ENCODE assay signal across 8 mouse cellular contexts in the genomic region with DNA sequence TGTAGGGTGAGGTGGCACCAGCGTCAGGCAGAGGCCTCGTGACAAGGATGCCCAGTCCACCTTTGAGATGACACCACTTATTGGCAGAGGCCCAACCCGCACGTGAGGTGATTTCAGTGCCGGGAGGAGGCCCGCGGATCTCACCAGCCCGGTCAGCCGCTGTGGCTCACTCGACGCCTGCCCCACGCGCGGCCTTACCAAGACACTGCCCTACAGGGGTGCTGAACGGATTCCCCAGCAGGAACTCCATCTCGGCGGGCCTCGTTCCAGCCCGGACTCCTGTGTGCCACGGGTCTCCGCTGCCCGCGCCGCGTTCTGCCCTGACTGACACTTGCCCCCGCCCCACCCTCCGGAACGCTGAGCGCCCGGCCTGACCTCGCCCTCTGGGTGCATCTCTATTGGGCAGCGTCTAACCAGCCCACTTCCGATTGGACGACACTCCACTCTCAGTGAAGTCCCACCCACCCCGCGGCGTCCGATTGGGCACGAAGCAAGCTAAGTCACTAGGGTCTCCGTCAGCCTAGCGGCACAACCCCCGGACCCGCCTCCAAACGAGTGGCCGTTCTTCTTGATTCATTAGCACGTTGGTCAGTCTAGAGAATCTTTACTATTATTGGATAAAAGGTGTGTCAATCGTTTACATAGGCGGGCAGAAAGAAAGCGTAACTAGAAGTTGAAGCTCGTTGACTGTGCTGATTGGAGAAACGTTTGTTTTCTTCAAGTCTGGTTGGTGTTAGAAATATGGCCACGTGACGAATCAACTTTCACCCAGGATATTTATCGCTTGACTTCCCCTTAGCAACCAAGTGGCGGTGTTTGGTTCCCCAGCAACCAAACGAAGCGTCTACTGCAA. TPM values are rescaled to one million over a fixed set of nuclear protein-coding genes. Genes with fewer than 3 reads are reported as not detected.
DNase-seq lines count a peak whose midpoint lies in the region; ATAC-seq lines count a peak whose summit lies in the region.

Tom1l2 (minus strand) TSS at position 347 of the 853 bp plus-strand sequence.
Drc3 (plus strand) TSS at position 771 of the 853 bp plus-strand sequence.

- no peaks in the 10 kb centered on the region for H3K36me3 ChIP-seq in hindbrain, embryonic 16.5 days (ENCODE audit: control insufficient read depth, insufficient read depth, low read length)
- no peaks in the 10 kb centered on the region for H3K36me3 ChIP-seq in macrophage (ENCODE audit: inconsistent target)

- H3K4me3 ChIP-seq in hindbrain, embryonic 16.5 days (ENCODE audit: low read length) = peak within 1 kb of the TSS; percentile 55
- peak within 1 kb of the TSS; percentile 82 for H3K4me3 ChIP-seq in macrophage (ENCODE audit: inconsistent target)

- H3K4me1 ChIP-seq in hindbrain, embryonic 16.5 days (ENCODE audit: control insufficient read depth, insufficient read depth, low read depth, low read length) = peaks cover 13% of the 10 kb centered on the region

- peak within 1 kb of the TSS; percentile 68 for H3K9ac ChIP-seq in hindbrain, embryonic 16.5 days (ENCODE audit: low read depth, low read length)

- H3K4me2 ChIP-seq in hindbrain, embryonic 16.5 days (ENCODE audit: low read length) = peak within 1 kb of the TSS; percentile 97

- no peaks in the 10 kb centered on the region for H3K9me3 ChIP-seq in hindbrain, embryonic 16.5 days (ENCODE audit: control insufficient read depth, low read length)

- H3K27me3 ChIP-seq in hindbrain, embryonic 16.5 days (replicated peaks; ENCODE audit: control insufficient read depth, insufficient read depth, low read length) = no peaks in the 10 kb centered on the region

- peak; percentile 100 for DNase-seq in WW6 (ENCODE audit: low read depth, low spot score)
- peak; percentile 95 to 98 for DNase-seq in cerebellum, postnatal 4 days (ENCODE audit: low spot score in 2 of 2)
- DNase-seq in gastrocnemius, adult 18-20 months (ENCODE audit: low spot score) = peak; percentile 100
- peak; percentile 98 to 100 for DNase-seq in left cerebral cortex, adult 18-20 months (ENCODE audit: low spot score in 2 of 2)
- DNase-seq in right cerebral cortex, adult 18-20 months = peak; percentile 100
- DNase-seq in urinary bladder, postnatal 10 days (ENCODE audit: low spot score) = peak; percentile 96

- peaks cover 43% of the 10 kb centered on the region for H3K79me2 ChIP-seq in macrophage (ENCODE audit: inconsistent target)

- WGBS in hindbrain, embryonic 16.5 days = under 1% methylated on average over 57 of the region's 57 CpGs
- WGBS in macrophage (ENCODE audit: missing documents) = under 1% methylated on average over 52 of the region's 57 CpGs

- ATAC-seq in hindbrain, embryonic 16.5 days = peak; percentile 100

- H3K27ac ChIP-seq in hindbrain, embryonic 16.5 days (ENCODE audit: low read depth, low read length) = peak within 1 kb of the TSS; percentile 78
- peak within 1 kb of the TSS; percentile 32 for H3K27ac ChIP-seq in macrophage

RNA-seq across cellular contexts. Expression of gene Tom1l2, which starts in this region (rescaled TPM):
- 10 to 100 TPM; 61.5 to 67.2 TPM for total RNA-seq in gastrocnemius, adult 18-20 months (2021)
- 69.2 and 79.3 TPM in 2 replicates for polyA plus RNA-seq in hindbrain, embryonic 16.5 days (2015; fragmentation: Nextera tagmentation; extraction: Ambion mirVana)
- 100 to 1,000 TPM; 218 to 221 TPM for total RNA-seq in left cerebral cortex, adult 18-20 months (2021)
- total RNA-seq in macrophage (2018; cell fraction: chromatin; rRNA removed) = 100 to 1,000 TPM in 5 of 26 experiments, 10 to 100 TPM in 21; 48.7 to 111 (median 87.5) TPM
- total RNA-seq in macrophage (2018; cell fraction: cytosol; rRNA removed) = 10 to 100 TPM; 10.8 to 30.1 (median 15.3) TPM
- 10 to 100 TPM; 40.5 to 85.5 (median 54.8) TPM for total RNA-seq in macrophage (2018; cell fraction: nucleus; rRNA removed)
- 8.1 to 12.3 TPM (median 11.2 TPM) in 3 replicates for polyA plus RNA-seq in macrophage (2018)

RNA-seq across cellular contexts. Expression of gene Drc3, which starts in this region (rescaled TPM):
- 1 to 10 TPM; 1.0 to 1.4 TPM for total RNA-seq in gastrocnemius, adult 18-20 months (2021)
- 6.0 and 7.8 TPM in 2 replicates for polyA plus RNA-seq in hindbrain, embryonic 16.5 days (2015; fragmentation: Nextera tagmentation; extraction: Ambion mirVana)
- total RNA-seq in left cerebral cortex, adult 18-20 months (2021) = 10 to 100 TPM; 10.4 to 11.8 TPM
- total RNA-seq in macrophage (2018; cell fraction: chromatin; rRNA removed) = under 1 TPM in 17 of 26 experiments, not detected in 9; 0.21 to 0.92 (median 0.47) TPM
- under 1 TPM in 19 of 26 experiments, not detected in 7; 0.03 to 0.26 (median 0.13) TPM for total RNA-seq in macrophage (2018; cell fraction: cytosol; rRNA removed)
- total RNA-seq in macrophage (2018; cell fraction: nucleus; rRNA removed) = under 1 TPM in 7 of 26 experiments, not detected in 19; 0.22 to 0.96 (median 0.52) TPM
- polyA plus RNA-seq in macrophage (2018) = 0.12 TPM in 1 of 3 replicates, not detected in the others

Comparison
In these comparisons a context has a peak if more than half of its experiments do, and no peak if none do; other contexts are left out.
1. Peak in every context shown above with its lines: DNase-seq, ATAC-seq, H3K4me3 ChIP-seq and H3K27ac ChIP-seq.
2. RNA of gene Drc3 (total RNA-seq): 10.4 to 11.8 TPM in left cerebral cortex, adult 18-20 months; 1.0 to 1.4 TPM in gastrocnemius, adult 18-20 months; every median in the first group is over 4 times any median in the second.